Mouse (Mus musculus): Measurements from ENCODE around the gene Ppme1. TPM values are rescaled to one million over a fixed set of nuclear protein-coding genes. Genes with fewer than 3 reads are reported as not detected.

Gene Ppme1
- polyA plus RNA-seq, 1 experiment from 2014 or later, result 94.5 TPM

- ATAC-seq (replicated peaks; ENCODE audit: low FRiP score), result no peak
- 90% methylated on average over 2 of the region's 2 CpGs for WGBS
- Histone ChIP-seq H3K27ac (ENCODE audit: low read depth, low read length) (no peak overlapping the region), H3K36me3 (ENCODE audit: control insufficient read depth, insufficient read depth, low read length) (peaks cover 6% of the 10 kb centered on the region; the same call in 1 of the 2 replicates), H3K9ac (ENCODE audit: low read length) (no peak overlapping the region), H3K4me3 (ENCODE audit: low read depth, low read length) (no peak overlapping the region), H3K27me3 (ENCODE audit: control insufficient read depth, insufficient read depth, low read length) (no peaks in the 10 kb centered on the region), H3K9me3 (ENCODE audit: control insufficient read depth, low read length) (no peaks in the 10 kb centered on the region), H3K4me2 (ENCODE audit: low read depth, low read length, severe bottlenecking) (no peak overlapping the region), H3K4me1 (replicated peaks; ENCODE audit: control insufficient read depth, insufficient read depth, low read length) (no peaks in the 10 kb centered on the region)
- no peak for DNase-seq (ENCODE audit: low spot score)
Measured at GRCm38 (mm10) chr7:100388174-100388573, 16.1 kb upstream of the Ppme1 start.

- no peaks in the 10 kb centered on the region for H3K9me3 ChIP-seq (ENCODE audit: control insufficient read depth, low read length)
- WGBS, result 92% methylated on average over 2 of the region's 2 CpGs
- DNase-seq (ENCODE audit: low spot score) (no peak), ATAC-seq (replicated peaks; ENCODE audit: low FRiP score) (no peak)
- H3K9ac ChIP-seq (ENCODE audit: low read length), result no peak overlapping the region
- no peak overlapping the region for H3K27ac ChIP-seq (ENCODE audit: low read depth, low read length)
- H3K36me3 ChIP-seq (ENCODE audit: control insufficient read depth, insufficient read depth, low read length), result no peaks in the 10 kb centered on the region
- no peaks in the 10 kb centered on the region for H3K27me3 ChIP-seq (ENCODE audit: control insufficient read depth, insufficient read depth, low read length)
- no peak overlapping the region for H3K4me2 ChIP-seq (ENCODE audit: low read depth, low read length, severe bottlenecking)
- H3K4me3 ChIP-seq (ENCODE audit: low read depth, low read length), result no peak overlapping the region
- H3K4me1 ChIP-seq (replicated peaks; ENCODE audit: control insufficient read depth, insufficient read depth, low read length), result no peaks in the 10 kb centered on the region
Measured at GRCm38 (mm10) chr7:100383207-100383606, 11.1 kb upstream of the Ppme1 start.

GRCm38 (mm10) chr7:100381161-100381560 is 9.1 kb upstream of the Ppme1 start:
- Histone ChIP-seq H3K4me1 (replicated peaks; ENCODE audit: control insufficient read depth, insufficient read depth, low read length) (no peaks in the 10 kb centered on the region), H3K4me3 (ENCODE audit: low read depth, low read length) (no peak overlapping the region), H3K4me2 (ENCODE audit: low read depth, low read length, severe bottlenecking) (no peak overlapping the region), H3K36me3 (ENCODE audit: control insufficient read depth, insufficient read depth, low read length) (no peaks in the 10 kb centered on the region), H3K27me3 (ENCODE audit: control insufficient read depth, insufficient read depth, low read length) (no peaks in the 10 kb centered on the region), H3K9ac (ENCODE audit: low read length) (no peak overlapping the region), H3K9me3 (ENCODE audit: control insufficient read depth, low read length) (no peaks in the 10 kb centered on the region), H3K27ac (ENCODE audit: low read depth, low read length) (no peak overlapping the region)
- DNase-seq (ENCODE audit: low spot score) (no peak), ATAC-seq (replicated peaks; ENCODE audit: low FRiP score) (no peak)

- Histone ChIP-seq H3K4me3 (ENCODE audit: low read depth, low read length) (no peak overlapping the region), H3K27me3 (ENCODE audit: control insufficient read depth, insufficient read depth, low read length) (no peaks in the 10 kb centered on the region), H3K9me3 (ENCODE audit: control insufficient read depth, low read length) (no peaks in the 10 kb centered on the region), H3K36me3 (ENCODE audit: control insufficient read depth, insufficient read depth, low read length) (no peaks in the 10 kb centered on the region; the same call in 1 of the 2 replicates), H3K4me2 (ENCODE audit: low read depth, low read length, severe bottlenecking) (no peak overlapping the region), H3K9ac (ENCODE audit: low read length) (no peak overlapping the region), H3K27ac (ENCODE audit: low read depth, low read length) (no peak overlapping the region), H3K4me1 (replicated peaks; ENCODE audit: control insufficient read depth, insufficient read depth, low read length) (no peaks in the 10 kb centered on the region)
- WGBS, result 86% methylated on average over 2 of the region's 2 CpGs
- ATAC-seq (replicated peaks; ENCODE audit: low FRiP score), result no peak
- no peak for DNase-seq (ENCODE audit: low spot score)
Measured at GRCm38 (mm10) chr7:100378257-100378656, 6.2 kb upstream of the Ppme1 start.

GRCm38 (mm10) chr7:100372452-100372980 is 409 bp upstream of the Ppme1 start:
- no peaks in the 10 kb centered on the region; the same call in 1 of the 2 replicates for H3K36me3 ChIP-seq (ENCODE audit: control insufficient read depth, insufficient read depth, low read length)
- H3K27ac ChIP-seq (ENCODE audit: low read depth, low read length), result peak overlapping the region; percentile 90
- peak overlapping the region; percentile 73 for H3K9ac ChIP-seq (ENCODE audit: low read length)
- WGBS, result 8% methylated on average over 17 of the region's 17 CpGs
- no peak for DNase-seq (ENCODE audit: low spot score)
- peak overlapping the region; percentile 74 for H3K4me3 ChIP-seq (ENCODE audit: low read depth, low read length)
- no peaks in the 10 kb centered on the region for H3K9me3 ChIP-seq (ENCODE audit: control insufficient read depth, low read length)
- H3K27me3 ChIP-seq (ENCODE audit: control insufficient read depth, insufficient read depth, low read length), result no peaks in the 10 kb centered on the region
- peak overlapping the region; percentile 53 for H3K4me2 ChIP-seq (ENCODE audit: low read depth, low read length, severe bottlenecking)
- ATAC-seq (replicated peaks; ENCODE audit: low FRiP score), result 0 out of 2 replicates have a peak, but pooled peaks have one; percentile 24
- peaks cover 4% of the 10 kb centered on the region; the same call in 1 of the 2 replicates for H3K4me1 ChIP-seq (replicated peaks; ENCODE audit: control insufficient read depth, insufficient read depth, low read length)

GRCm38 (mm10) chr7:100364888-100365287 is 7.2 kb downstream of the Ppme1 start:
- ATAC-seq (replicated peaks; ENCODE audit: low FRiP score) (no peak), DNase-seq (ENCODE audit: low spot score) (no peak)
- Histone ChIP-seq H3K36me3 (ENCODE audit: control insufficient read depth, insufficient read depth, low read length) (no peaks in the 10 kb centered on the region; the same call in 1 of the 2 replicates), H3K27ac (ENCODE audit: low read depth, low read length) (no peak overlapping the region), H3K9me3 (ENCODE audit: control insufficient read depth, low read length) (no peaks in the 10 kb centered on the region), H3K4me1 (replicated peaks; ENCODE audit: control insufficient read depth, insufficient read depth, low read length) (0 out of 2 replicates have a peak, but pooled peaks cover 3% of the 10 kb centered on the region), H3K4me2 (ENCODE audit: low read depth, low read length, severe bottlenecking) (no peak overlapping the region), H3K4me3 (ENCODE audit: low read depth, low read length) (no peak overlapping the region), H3K27me3 (ENCODE audit: control insufficient read depth, insufficient read depth, low read length) (no peaks in the 10 kb centered on the region), H3K9ac (ENCODE audit: low read length) (no peak overlapping the region)
- WGBS, result 71% methylated on average over 6 of the region's 6 CpGs

- 88% methylated on average over 2 of the region's 2 CpGs for WGBS
- ATAC-seq (replicated peaks; ENCODE audit: low FRiP score) (no peak), DNase-seq (ENCODE audit: low spot score) (no peak)
- Histone ChIP-seq H3K4me3 (ENCODE audit: low read depth, low read length) (no peak overlapping the region), H3K9ac (ENCODE audit: low read length) (no peak overlapping the region), H3K27me3 (ENCODE audit: control insufficient read depth, insufficient read depth, low read length) (no peaks in the 10 kb centered on the region), H3K4me2 (ENCODE audit: low read depth, low read length, severe bottlenecking) (no peak overlapping the region), H3K27ac (ENCODE audit: low read depth, low read length) (no peak overlapping the region), H3K36me3 (ENCODE audit: control insufficient read depth, insufficient read depth, low read length) (no peaks in the 10 kb centered on the region; the same call in 1 of the 2 replicates), H3K4me1 (replicated peaks; ENCODE audit: control insufficient read depth, insufficient read depth, low read length) (0 out of 2 replicates have a peak, but pooled peaks cover 3% of the 10 kb centered on the region), H3K9me3 (ENCODE audit: control insufficient read depth, low read length) (no peaks in the 10 kb centered on the region)
Measured at GRCm38 (mm10) chr7:100363162-100363561, 8.9 kb downstream of the Ppme1 start.

GRCm38 (mm10) chr7:100357856-100358255 is 14.3 kb downstream of the Ppme1 start:
- no peak for ATAC-seq (replicated peaks; ENCODE audit: low FRiP score)
- no peaks in the 10 kb centered on the region for H3K9me3 ChIP-seq (ENCODE audit: control insufficient read depth, low read length)
- H3K4me1 ChIP-seq (replicated peaks; ENCODE audit: control insufficient read depth, insufficient read depth, low read length), result no peaks in the 10 kb centered on the region
- no peak overlapping the region for H3K9ac ChIP-seq (ENCODE audit: low read length)
- no peak overlapping the region for H3K4me3 ChIP-seq (ENCODE audit: low read depth, low read length)
- no peak for DNase-seq (ENCODE audit: low spot score)
- no peaks in the 10 kb centered on the region for H3K36me3 ChIP-seq (ENCODE audit: control insufficient read depth, insufficient read depth, low read length)
- no peak overlapping the region for H3K27ac ChIP-seq (ENCODE audit: low read depth, low read length)
- no peaks in the 10 kb centered on the region for H3K27me3 ChIP-seq (ENCODE audit: control insufficient read depth, insufficient read depth, low read length)
- H3K4me2 ChIP-seq (ENCODE audit: low read depth, low read length, severe bottlenecking), result no peak overlapping the region

- DNase-seq (ENCODE audit: low spot score), result no peak
- Histone ChIP-seq H3K9me3 (ENCODE audit: control insufficient read depth, low read length) (no peaks in the 10 kb centered on the region), H3K27me3 (ENCODE audit: control insufficient read depth, insufficient read depth, low read length) (no peaks in the 10 kb centered on the region), H3K36me3 (ENCODE audit: control insufficient read depth, insufficient read depth, low read length) (no peaks in the 10 kb centered on the region), H3K4me3 (ENCODE audit: low read depth, low read length) (no peak overlapping the region), H3K27ac (ENCODE audit: low read depth, low read length) (no peak overlapping the region), H3K9ac (ENCODE audit: low read length) (no peak overlapping the region), H3K4me2 (ENCODE audit: low read depth, low read length, severe bottlenecking) (no peak overlapping the region), H3K4me1 (replicated peaks; ENCODE audit: control insufficient read depth, insufficient read depth, low read length) (no peaks in the 10 kb centered on the region)
- ATAC-seq (replicated peaks; ENCODE audit: low FRiP score), result no peak
- 100% methylated on average over 1 of the region's 1 CpGs for WGBS
Measured at GRCm38 (mm10) chr7:100356768-100357167, 15.3 kb downstream of the Ppme1 start.
